Mouse (Mus musculus): ENCODE measurements around the gene Cox7a1.

DNA sequence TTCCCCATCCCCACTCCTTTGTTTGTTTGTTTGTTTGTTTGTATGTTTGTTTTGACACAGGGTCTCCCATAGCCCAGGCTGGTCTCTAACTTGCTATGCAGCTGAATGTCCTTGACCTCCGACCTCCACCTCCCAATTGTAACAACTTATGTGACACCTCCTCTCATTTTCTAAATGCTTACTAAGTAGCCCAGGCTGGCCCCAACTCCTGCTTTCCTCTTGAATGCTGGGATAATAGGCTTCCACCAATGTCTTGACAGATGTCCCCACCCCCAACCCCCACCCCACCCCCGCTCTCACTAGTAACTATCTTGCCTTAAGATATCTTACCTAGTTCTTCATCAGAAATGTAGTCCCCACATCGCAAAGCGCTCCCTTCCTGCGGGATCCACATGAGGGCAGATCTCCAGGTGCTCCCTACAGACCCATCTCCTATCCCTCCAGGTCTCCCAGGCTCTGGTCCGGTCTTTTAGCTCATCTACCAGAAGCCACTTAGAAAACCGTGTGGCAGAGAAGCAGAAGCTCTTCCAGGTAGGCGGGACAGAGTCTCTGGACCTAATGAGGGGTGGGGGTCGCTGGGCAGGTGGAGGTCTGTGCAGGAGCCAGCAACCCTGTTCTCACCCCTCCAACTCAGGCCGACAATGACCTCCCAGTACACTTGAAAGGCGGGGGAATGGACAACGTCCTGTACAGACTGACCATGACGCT is 851 bp downstream of the Cox7a1 start:
- TF ChIP-seq CTCF (IDR thresholded peaks at IDR 0.05; ENCODE audit: low read depth), result no peak
- no peak for TF ChIP-seq EP300 (IDR thresholded peaks at IDR 0.05; ENCODE audit: low read depth)
